Mouse (Mus musculus) heart, embryonic 14.5 days (tissue): ENCODE data around the gene Ubox5. TPM values are rescaled to one million over a fixed set of nuclear protein-coding genes. Genes with fewer than 3 reads are reported as not detected.
"Not testable (repeated sequence)": the region's sequence is repeated elsewhere in the genome, so short reads cannot be mapped to it uniquely, and the experiment has no call there.

Source experiments
- ATAC-seq: fragments of 200-750 bp; cut with Nextera tagmentation; 2 replicates; pipeline ENCODE4 v1.8.0; 2017; ENCODE audit warnings: low read depth, moderate TSS enrichment; ENCODE audit not compliant: insufficient number of reproducible peaks, insufficient read depth, low FRiP score
- H3K27ac ChIP-seq, 2 experiments: fragments of 200-500 bp in 1 of 2; fragments of 300-500 bp in 1 of 2; sonication (generic) in 1 of 2; replicated peaks in 1 of 2; 2 replicates each; pipeline ENCODE4 v1.5.1; 2012 to 2014; ENCODE audit warnings: low read depth in 2 of 2, low read length in 2 of 2, control low read depth in 1 of 2, mild to moderate bottlenecking in 1 of 2, mixed read lengths in 1 of 2; ENCODE audit not compliant: control insufficient read depth in 1 of 2, insufficient read depth in 1 of 2
- H3K27me3 ChIP-seq: fragments of 300-500 bp; sonication (generic); 2 replicates; pipeline ENCODE4 v1.6.1; 2014; ENCODE audit warnings: mild to moderate bottlenecking, low read length, control low read depth; ENCODE audit not compliant: control insufficient read depth, insufficient read depth
- H3K36me3 ChIP-seq: fragments of 300-500 bp; sonication (generic); 2 replicates; pipeline ENCODE4 v1.6.1; 2014; ENCODE audit warnings: mild to moderate bottlenecking, control low read depth, low read length, mixed read lengths; ENCODE audit not compliant: control insufficient read depth, insufficient read depth
- H3K4me1 ChIP-seq, 2 experiments: fragments of 200-500 bp in 1 of 2; fragments of 300-500 bp in 1 of 2; sonication (generic) in 1 of 2; 2 replicates each; pipeline ENCODE4 v1.6.1; 2012 to 2014; ENCODE audit warnings: low read length in 2 of 2, control low read depth in 1 of 2, mixed read lengths in 1 of 2; ENCODE audit not compliant: control insufficient read depth in 2 of 2, insufficient read depth in 2 of 2
- H3K4me2 ChIP-seq: fragments of 300-500 bp; sonication (generic); 2 replicates; pipeline ENCODE4 v1.6.1; 2014; ENCODE audit warnings: mild to moderate bottlenecking, low read length
- H3K4me3 ChIP-seq, 2 experiments: fragments of 200-500 bp in 1 of 2; fragments of 300-500 bp in 1 of 2; sonication (generic) in 1 of 2; 2 replicates each; pipeline ENCODE4 v1.5.1; 2012 to 2014; ENCODE audit warnings: low read length in 2 of 2, mild to moderate bottlenecking in 2 of 2, control low read depth in 1 of 2, low read depth in 1 of 2, moderate library complexity in 1 of 2; ENCODE audit not compliant: control insufficient read depth in 1 of 2, insufficient read depth in 1 of 2
- H3K9ac ChIP-seq: fragments of 300-500 bp; sonication (generic); 2 replicates; pipeline ENCODE4 v1.6.1; 2014; ENCODE audit warnings: mild to moderate bottlenecking, low read length
- H3K9me3 ChIP-seq: fragments of 300-500 bp; sonication (generic); 2 replicates; pipeline ENCODE4 v1.6.1; 2016; ENCODE audit warnings: low read length, control low read depth; ENCODE audit not compliant: control insufficient read depth
- WGBS: fragments of 180-500 bp; shearing (Covaris S2); extraction: QIAGEN DNeasy Blood & Tissue Kit; methylation state at CpG from one replicate; pipeline ENCODE4 v1.1.7; 2014; 5-methylcytosine and 5-hydroxymethylcytosine counted together
- polyA plus RNA-seq: library from polyadenylated mRNA; unstranded; fragments of >200 nt; fragmentation: Nextera tagmentation; extraction: Ambion mirVana; gene quantifications from 2 replicates; pipeline ENCODE4 v1.2.1, GENCODE M21; 2014

Gene Ubox5
- polyA plus RNA-seq, 1 experiment from 2014 or later = 6.9 TPM

DNA sequence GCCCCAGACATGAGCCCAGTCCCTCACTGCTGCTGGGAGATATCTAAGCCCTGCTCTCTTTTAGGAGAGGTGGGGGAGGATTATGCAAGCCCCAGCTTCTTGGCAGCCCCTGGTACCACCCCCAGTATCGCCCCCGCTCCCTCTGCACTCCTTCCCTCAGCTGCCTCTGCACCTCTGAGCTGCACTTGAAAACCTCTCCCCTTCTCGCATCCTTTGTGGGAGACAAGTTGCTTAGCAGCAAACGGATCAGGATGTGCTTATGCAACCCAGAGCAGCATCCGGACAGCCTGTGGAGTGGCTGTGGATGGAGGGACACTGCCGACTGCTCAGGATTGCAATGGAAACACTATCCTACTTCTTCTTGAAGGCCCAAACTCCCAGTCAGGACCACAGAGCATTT lies 27.7 kb upstream of the Ubox5 start:
- Histone ChIP-seq H3K36me3 (peaks cover 93% of the 10 kb centered on the region), H3K4me1 (no peaks in the 10 kb centered on the region), H3K9me3 (no peaks in the 10 kb centered on the region), H3K4me3 (no peak overlapping the region), H3K27me3 (no peaks in the 10 kb centered on the region), H3K9ac (no peak overlapping the region), H3K27ac (no peak overlapping the region), H3K4me2 (no peak overlapping the region)
- no peak for ATAC-seq
- 80% methylated on average over 6 of the region's 6 CpGs for WGBS

DNA sequence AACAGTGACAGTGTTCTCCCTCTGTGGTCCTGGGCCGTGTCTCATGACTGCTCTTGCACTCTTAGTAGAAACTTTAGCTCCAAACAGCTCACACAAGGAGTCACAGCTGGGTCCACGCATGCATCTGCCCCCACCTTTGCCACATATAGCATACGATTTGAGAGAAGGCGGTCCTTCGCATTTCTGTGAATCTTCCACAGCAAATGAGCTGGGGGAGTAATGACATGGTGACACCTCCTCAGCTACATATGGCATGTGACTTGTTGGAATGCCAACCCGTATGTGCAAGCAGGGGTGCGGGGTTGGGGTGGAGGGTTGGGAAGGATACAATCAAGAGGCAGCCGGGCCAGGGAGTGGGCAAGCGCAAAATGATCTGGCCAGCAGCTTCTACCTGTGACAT lies 26.7 kb upstream of the Ubox5 start:
- H3K4me1 ChIP-seq = no peaks in the 10 kb centered on the region
- peaks cover 91% of the 10 kb centered on the region for H3K36me3 ChIP-seq
- WGBS = 88% methylated on average over 9 of the region's 9 CpGs
- H3K9ac ChIP-seq = no peak overlapping the region
- no peak overlapping the region for H3K4me2 ChIP-seq
- no peaks in the 10 kb centered on the region for H3K9me3 ChIP-seq
- ATAC-seq = no peak
- H3K27ac ChIP-seq = no peak overlapping the region
- no peak overlapping the region for H3K4me3 ChIP-seq
- H3K27me3 ChIP-seq = no peaks in the 10 kb centered on the region

DNA sequence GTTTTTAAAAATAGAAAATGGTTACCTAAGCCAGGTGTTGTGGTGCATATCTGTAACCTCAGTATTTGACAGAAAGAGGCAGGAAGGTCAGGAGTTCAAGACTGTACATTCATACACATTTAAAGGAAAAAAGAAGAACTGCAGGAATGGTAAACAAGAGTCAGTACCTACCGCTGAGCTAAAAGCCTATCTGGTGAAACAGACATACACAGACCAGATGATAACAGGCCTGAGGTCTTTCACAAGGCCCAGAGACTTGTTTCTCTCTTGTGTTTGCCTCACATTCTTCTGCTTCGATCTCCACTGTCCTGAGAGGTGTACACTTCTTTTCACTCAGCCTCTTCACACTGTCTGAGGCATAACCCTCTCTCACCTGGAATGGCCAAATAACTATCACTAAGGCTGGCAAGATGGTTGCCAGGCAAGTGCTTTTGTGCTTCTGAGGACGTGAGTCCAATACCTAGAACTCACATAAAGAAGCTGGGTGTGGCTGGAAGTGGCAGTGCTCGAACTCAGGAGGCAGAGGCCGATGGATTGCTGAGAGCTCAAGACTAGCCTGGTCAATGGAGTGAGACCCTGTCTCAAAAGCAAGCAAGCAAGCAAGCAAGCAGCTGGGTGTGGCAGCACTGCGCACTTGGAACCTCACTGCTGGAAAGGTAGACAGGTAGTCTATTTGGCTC lies 26.0 kb upstream of the Ubox5 start:
- H3K27me3 ChIP-seq = no peaks in the 10 kb centered on the region
- peaks cover 87% of the 10 kb centered on the region for H3K36me3 ChIP-seq
- no peak overlapping the region for H3K4me2 ChIP-seq
- no peak for ATAC-seq
- H3K4me3 ChIP-seq = no peak overlapping the region
- H3K9ac ChIP-seq = no peak overlapping the region
- H3K27ac ChIP-seq = no peak overlapping the region
- WGBS = 88% methylated on average over 6 of the region's 6 CpGs
- H3K4me1 ChIP-seq = no peaks in the 10 kb centered on the region
- no peaks in the 10 kb centered on the region for H3K9me3 ChIP-seq

DNA sequence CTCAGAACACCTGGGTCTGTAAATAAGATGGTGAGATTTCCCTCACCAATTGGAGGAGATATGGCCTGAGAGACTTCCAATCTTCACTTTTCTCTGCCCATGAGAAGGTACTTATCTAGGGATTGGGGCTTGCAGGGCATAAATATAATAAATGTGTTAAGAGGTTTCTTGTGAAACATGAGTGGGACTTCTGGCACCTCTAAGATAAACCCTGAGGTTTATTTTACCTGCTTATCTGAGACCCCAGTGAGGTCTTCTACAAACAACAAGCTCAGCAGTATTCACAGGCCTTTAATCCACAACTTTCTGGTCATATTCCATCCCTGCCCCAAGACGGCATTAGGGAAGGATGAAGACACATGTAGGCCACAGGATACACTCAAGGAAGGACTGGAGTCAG lies 23.9 kb upstream of the Ubox5 start:
- Histone ChIP-seq H3K9me3 (no peaks in the 10 kb centered on the region), H3K36me3 (peaks cover 76% of the 10 kb centered on the region), H3K27me3 (no peaks in the 10 kb centered on the region), H3K4me2 (no peak overlapping the region), H3K4me1 (no peaks in the 10 kb centered on the region), H3K27ac (no peak overlapping the region), H3K9ac (no peak overlapping the region), H3K4me3 (no peak overlapping the region)
- 67% methylated on average over 1 of the region's 1 CpGs for WGBS
- ATAC-seq = no peak

GRCm38 (mm10) chr2:130653303-130653702 lies 23.5 kb upstream of the Ubox5 start:
- H3K27me3 ChIP-seq = no peaks in the 10 kb centered on the region
- 86% methylated on average over 2 of the region's 2 CpGs for WGBS
- no peak overlapping the region for H3K4me2 ChIP-seq
- H3K4me1 ChIP-seq = no peaks in the 10 kb centered on the region
- no peak overlapping the region for H3K4me3 ChIP-seq
- peaks cover 72% of the 10 kb centered on the region for H3K36me3 ChIP-seq
- no peak for ATAC-seq
- H3K27ac ChIP-seq = no peak overlapping the region
- H3K9ac ChIP-seq = no peak overlapping the region
- no peaks in the 10 kb centered on the region for H3K9me3 ChIP-seq

DNA sequence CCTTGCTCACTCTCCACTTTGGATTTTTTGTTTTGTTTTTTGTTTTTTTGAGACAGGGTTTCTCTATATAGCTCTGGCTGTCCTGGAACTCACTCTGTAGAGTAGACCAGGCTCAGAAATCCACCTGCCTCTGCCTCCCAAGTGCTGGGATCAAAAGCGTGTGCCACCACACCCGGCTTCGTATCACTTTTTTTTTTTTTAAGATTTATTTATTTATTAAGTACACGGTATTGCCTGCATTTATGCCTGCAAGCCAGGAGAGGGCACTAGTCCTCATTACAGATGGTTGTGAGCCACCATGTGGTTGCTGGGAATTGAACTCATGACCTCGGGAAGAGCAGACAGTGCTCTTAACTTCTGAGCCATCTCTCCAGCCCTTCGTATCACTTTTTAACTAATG lies 19.2 kb upstream of the Ubox5 start:
- not testable (repeated sequence) for H3K27me3 ChIP-seq, ATAC-seq, H3K4me2 ChIP-seq, H3K9me3 ChIP-seq, H3K4me1 ChIP-seq, H3K9ac ChIP-seq, H3K27ac ChIP-seq, H3K4me3 ChIP-seq
- 78% methylated on average over 6 of the region's 6 CpGs for WGBS
- H3K36me3 ChIP-seq = peaks cover 30% of the 10 kb centered on the region

DNA sequence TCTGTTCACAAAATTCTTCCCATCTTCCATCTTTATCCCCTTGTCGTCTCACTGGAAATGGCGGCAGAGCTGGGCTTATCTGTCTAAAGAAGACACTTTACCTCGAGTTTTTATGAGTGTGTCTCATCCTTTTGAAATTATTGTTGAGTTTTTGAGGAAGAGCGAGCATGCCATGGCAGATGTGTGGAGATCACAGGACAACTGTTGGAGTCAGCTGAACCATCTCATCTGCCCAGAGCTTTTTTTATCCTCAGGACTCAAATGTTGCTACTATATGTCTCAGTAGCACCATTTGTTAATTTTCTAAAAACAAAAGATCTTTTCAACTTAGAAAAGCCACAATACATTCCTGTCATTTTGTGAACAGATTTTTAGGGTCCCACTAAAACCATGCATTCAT lies 15.4 kb upstream of the Ubox5 start:
- no peak for ATAC-seq
- Histone ChIP-seq H3K4me3 (no peak overlapping the region), H3K9me3 (no peaks in the 10 kb centered on the region), H3K27ac (no peak overlapping the region), H3K27me3 (peaks cover 4% of the 10 kb centered on the region; the same call in 1 of the 2 replicates), H3K4me1 (peaks cover 3 to 4% of the 10 kb centered on the region in 2 experiments; a peak in 2 of 4 replicates), H3K36me3 (peaks cover 5% of the 10 kb centered on the region; the same call in 1 of the 2 replicates), H3K9ac (no peak overlapping the region), H3K4me2 (no peak overlapping the region)
- WGBS = 72% methylated on average over 4 of the region's 4 CpGs
